Mouse (Mus musculus) heart, adult 2 months (tissue): ENCODE data around the gene Sbk1.

Experiments
- CTCF ChIP-seq: fragments of 200-600 bp; IDR thresholded peaks from 2 replicates; pipeline ENCODE4 v1.8.1; 2022; ENCODE audit warnings: antibody characterized with exemption, mild to moderate bottlenecking, moderate library complexity
- POLR2A ChIP-seq: fragments of 200-500 bp; IDR thresholded peaks from 2 replicates; pipeline ENCODE4 v1.6.1; 2011; ENCODE audit warnings: mild to moderate bottlenecking, low read depth, low read length, control low read depth; ENCODE audit not compliant: insufficient read depth

GRCm38 (mm10) chr7:126271712-126272683, at the start of gene Sbk1:
- TF ChIP-seq POLR2A (0 out of 2 replicates have a peak, but pooled peaks have one; percentile 29), CTCF (no peak)
